Mouse (Mus musculus) heart, postnatal 4 days (tissue): ENCODE results near the gene Klhl28. TPM values are rescaled to one million over a fixed set of nuclear protein-coding genes. Genes with fewer than 3 reads are reported as not detected.

Source experiments
- total RNA-seq, 2 experiments: library from RNA; stranded (reverse); gene quantifications; 2 replicates each; pipeline ENCODE4 v1.2.3; 2021

The Klhl28 gene
- total RNA-seq, 2 experiments from 2014 or later: 12.9 to 13.0 TPM

Other genes starting within 250 kb of the Klhl28 start
- 1 to 10 TPM; 3.8 to 4.9 TPM for gene Gm527, start 47.6 kb downstream of the Klhl28 start, total RNA-seq
- 10 to 100 TPM; 16.5 to 18.9 TPM for gene Togaram1, start 270 bp upstream of the Klhl28 start, total RNA-seq
- gene Prpf39, start 70.8 kb upstream of the Klhl28 start, total RNA-seq: 10 to 100 TPM; 24.4 to 26.3 TPM
- 100 to 1,000 TPM; 201 to 203 TPM for gene Fkbp3, start 108.5 kb upstream of the Klhl28 start, total RNA-seq
- gene Fancm, start 110.1 kb upstream of the Klhl28 start, total RNA-seq: 10 to 100 TPM in 1 of 2 experiments, 1 to 10 TPM in 1; 9.5 to 14.0 TPM
- 10 to 100 TPM; 10.9 to 13.9 TPM for gene Mis18bp1, start 207.1 kb upstream of the Klhl28 start, total RNA-seq